Mouse (Mus musculus): Measurements from ENCODE around the gene Rab19.
"Not testable (repeated sequence)": the region's sequence is repeated elsewhere in the genome, so short reads cannot be mapped to it uniquely, and the experiment has no call there.

Rab19 gene

GRCm38 (mm10) chr6:39425181-39425580 is 44.2 kb downstream of the Rab19 start:
- in situ Hi-C loops (cut with MboI; ENCODE audit: unreplicated experiment in 2 of 2) = no loop called here

GRCm38 (mm10) chr6:39426725-39427124 is 45.8 kb downstream of the Rab19 start:
- in situ Hi-C loops (cut with MboI; ENCODE audit: unreplicated experiment in 2 of 2) = no loop called here

DNA sequence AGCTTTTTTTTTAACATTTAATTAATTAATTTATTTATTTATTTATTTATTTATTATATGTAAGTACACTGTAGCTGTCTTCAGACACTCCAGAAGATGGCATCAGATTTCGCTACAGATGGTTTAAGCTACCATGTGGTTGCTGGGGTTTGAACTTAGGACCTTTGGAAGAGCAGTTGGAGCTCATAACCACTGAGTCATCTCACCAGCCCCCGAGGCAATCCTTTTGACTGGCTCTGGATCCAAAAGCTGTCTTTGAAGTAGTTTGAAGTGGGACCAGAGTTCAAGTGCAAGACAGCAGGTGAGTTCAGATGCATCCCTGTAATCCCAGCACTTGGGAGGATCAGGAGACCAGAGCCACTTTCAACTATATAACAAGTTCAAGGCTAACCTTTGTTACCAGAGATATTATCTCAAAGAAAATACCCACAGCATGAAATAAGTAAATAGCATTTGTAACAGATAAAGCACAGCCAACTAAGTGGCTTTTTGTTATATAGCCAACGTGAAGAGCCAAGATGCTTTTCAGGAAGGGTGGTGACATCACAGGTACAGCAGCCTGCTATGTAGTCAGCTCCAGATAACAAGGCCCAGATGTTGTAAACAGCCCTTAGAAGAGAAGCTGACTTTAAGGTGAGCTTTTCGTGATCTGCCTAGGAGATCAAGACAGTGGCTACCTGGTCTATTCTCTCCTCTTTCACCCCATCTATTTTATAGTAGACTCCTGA is 46.5 kb downstream of the Rab19 start:
- in situ Hi-C loops (cut with MboI; ENCODE audit: unreplicated experiment in 2 of 2) = no loop called here

- in situ Hi-C loops (cut with MboI; ENCODE audit: unreplicated experiment in 2 of 2) = no loop called here
These were observed 48.2 kb downstream of the Rab19 start for GRCm38 (mm10) chr6:39429007-39429788.

DNA sequence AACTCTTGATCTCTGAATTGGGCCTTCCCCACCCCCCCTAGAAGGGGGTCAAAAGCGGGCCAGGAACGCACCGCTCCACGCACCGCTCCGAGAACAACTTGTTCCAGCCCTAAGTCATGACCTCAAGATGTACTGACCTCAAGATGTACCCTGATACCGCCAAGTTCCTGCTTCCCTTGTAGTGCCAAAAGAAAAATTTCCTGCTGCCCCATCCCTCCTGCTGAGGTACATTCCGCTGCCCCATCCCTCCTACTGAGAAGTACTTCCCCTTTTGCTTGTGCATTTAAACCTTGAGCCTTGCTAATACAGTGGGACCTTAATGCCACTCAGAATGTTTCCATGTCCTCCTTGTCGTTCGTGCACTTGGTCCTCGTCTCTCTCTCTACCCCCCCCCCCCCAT is 49.7 kb downstream of the Rab19 start:
- in situ Hi-C loops (cut with MboI; ENCODE audit: unreplicated experiment in 2 of 2) = no loop called here

DNA sequence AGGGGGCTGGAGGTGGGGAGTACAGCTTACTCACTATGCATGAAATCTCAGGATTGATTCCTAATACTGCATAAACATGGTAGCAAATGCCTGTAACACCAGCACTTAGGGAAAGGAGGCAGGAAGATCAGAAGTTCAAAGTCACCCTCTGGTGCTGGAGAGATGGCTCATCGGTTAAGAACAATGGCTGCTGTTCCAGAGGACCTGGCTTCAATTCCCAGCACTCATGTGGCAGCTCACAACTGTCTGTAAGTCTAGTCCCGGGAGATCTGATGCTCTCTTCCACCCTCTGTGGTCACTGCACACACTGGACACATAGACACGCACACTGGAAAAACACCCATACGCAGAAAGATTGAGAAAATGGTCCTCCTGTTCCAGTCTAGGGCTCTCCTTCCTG is 52.2 kb downstream of the Rab19 start:
- in situ Hi-C loops (cut with MboI; ENCODE audit: unreplicated experiment in 2 of 2) = no loop called here

DNA sequence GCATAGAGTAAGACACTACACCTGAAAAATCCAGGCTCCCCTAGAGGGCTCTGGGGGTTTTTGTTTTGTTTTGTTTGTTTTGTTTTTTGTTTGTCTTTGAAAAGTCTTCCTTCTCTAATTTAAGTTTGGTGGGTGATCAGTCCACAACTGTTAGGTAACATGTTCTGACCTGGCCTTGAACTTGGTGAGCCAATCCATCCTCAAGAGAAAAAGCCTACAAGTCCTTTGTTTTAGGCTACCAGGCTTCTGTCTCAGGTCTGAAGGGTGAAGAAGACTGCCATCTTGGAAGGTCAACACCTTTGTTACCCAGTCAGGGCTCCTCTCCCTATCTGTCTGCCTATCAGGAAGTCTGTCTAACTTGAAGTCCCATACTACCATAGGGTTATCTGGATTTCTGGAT is 52.7 kb downstream of the Rab19 start:
- in situ Hi-C loops (cut with MboI; ENCODE audit: unreplicated experiment in 2 of 2) = no loop called here

DNA sequence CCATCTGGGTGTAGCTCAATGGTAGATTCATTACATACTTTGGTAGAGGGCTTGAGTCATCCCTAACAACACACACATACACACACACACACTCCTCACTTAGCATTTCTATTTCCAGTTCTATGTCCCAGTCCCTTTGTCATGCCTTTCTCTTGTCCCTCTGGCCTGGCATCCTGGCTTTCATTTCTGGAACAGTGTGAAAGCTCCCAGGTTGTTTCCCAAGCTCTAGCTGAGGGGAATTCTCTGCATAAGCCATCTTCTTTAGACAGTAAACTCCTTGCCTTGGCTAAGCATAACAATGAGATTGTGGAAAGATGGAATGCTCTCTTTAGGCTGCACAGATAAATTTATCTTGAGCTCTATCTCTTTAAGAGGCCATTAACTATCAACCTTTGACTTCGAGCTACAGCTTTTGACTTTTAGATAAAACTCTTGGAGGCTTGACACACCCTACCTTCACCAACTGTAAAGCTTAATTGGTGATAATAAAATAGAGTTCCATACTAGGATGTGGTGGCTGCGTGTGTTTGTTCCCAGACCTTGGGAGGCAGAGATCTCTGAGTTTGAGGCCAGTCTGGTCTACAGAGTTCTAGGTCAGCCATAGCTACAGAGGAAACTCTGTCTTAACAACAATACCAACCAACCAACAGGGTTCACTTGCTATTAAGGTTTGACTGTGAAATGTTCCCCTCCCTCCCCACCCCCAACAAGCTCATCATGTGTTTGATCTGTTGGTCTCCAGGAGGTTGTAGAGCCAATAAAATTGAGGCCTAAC is 53.3 kb downstream of the Rab19 start:
- in situ Hi-C loops (cut with MboI; ENCODE audit: unreplicated experiment in 2 of 2) = no loop called here

DNA sequence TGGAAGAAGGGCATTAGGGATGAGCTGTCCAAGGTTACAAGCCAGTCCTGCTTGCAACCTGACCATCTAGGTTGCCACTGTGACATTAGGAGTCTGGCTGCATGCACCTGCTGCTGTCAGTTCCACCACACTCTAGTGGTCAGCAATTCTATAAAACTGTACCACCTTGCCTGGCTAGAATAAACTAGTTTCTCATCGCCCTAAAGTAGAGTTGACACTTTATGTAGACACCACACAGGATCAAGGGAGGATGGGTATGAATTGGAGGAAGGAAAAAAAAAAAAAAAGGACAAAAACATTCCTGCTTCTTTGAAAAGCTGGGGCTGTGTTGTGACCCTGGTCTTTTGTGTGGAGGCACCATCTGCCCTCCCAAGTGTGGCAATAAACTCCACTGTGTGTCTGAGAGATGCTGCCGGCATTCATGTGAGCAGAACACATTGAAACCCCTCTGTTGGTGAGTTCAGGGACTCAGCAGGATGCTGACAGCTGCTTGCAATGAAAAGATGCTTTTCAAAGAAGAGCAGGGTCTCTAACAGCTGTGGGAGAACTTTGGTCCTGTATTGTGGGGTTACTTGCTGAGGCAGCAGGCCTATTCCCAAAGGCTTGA is 54.0 kb downstream of the Rab19 start:
- in situ Hi-C loops (cut with MboI; ENCODE audit: unreplicated experiment in 2 of 2) = no loop called here

- in situ Hi-C loops (cut with MboI; ENCODE audit: unreplicated experiment in 2 of 2) = no loop called here
These were observed 54.9 kb downstream of the Rab19 start for GRCm38 (mm10) chr6:39435875-39436274.

- in situ Hi-C loops (cut with MboI; ENCODE audit: unreplicated experiment in 2 of 2) = not testable (repeated sequence)
These were observed 56.5 kb downstream of the Rab19 start for GRCm38 (mm10) chr6:39437519-39437918.

All from v-Abl transformed pro-B cells (cell line).